Mouse (Mus musculus): ENCODE results near the gene Rptor.

GRCm38 (mm10) chr11:119772896-119773295 is 170.2 kb downstream of the Rptor start:
- TF ChIP-seq CTCF (IDR thresholded peaks at IDR 0.05; ENCODE audit: insufficient read depth, low read length) (no peak), POLR2A (IDR thresholded peaks at IDR 0.05; ENCODE audit: borderline replicate concordance, extremely low read depth, low read depth, low read length) (no peak)
